Mouse (Mus musculus): ENCODE measurements at regions not wholly inside any gene's neighbourhood (a gene's known extent, or its start where the extent isn't known, plus 50 kb on each side); places are given as distances from the start of the nearest gene placed in this dataset.

GRCm38 (mm10) chr6:54754810-54755209 lies 61.9 kb upstream of the Znrf2 start:
- WGBS: 76% methylated on average over 2 of the region's 2 CpGs
- H3K4me1 ChIP-seq (replicated peaks): peaks cover 25% of the 10 kb centered on the region
- H3K4me3 ChIP-seq: no peak overlapping the region

GRCm38 (mm10) chr6:54757511-54757911 lies 59.2 kb upstream of the Znrf2 start:
- H3K27me3 ChIP-seq: peaks cover 31% of the 10 kb centered on the region
- H3K36me3 ChIP-seq: no peaks in the 10 kb centered on the region
- 46% methylated on average over 5 of the region's 5 CpGs for WGBS
- no peak for ATAC-seq (ENCODE audit: low FRiP score)
- no peak overlapping the region for H3K9ac ChIP-seq
- H3K4me3 ChIP-seq: no peak overlapping the region
- H3K4me1 ChIP-seq (replicated peaks): peaks cover 38% of the 10 kb centered on the region
- no peak overlapping the region for H3K4me2 ChIP-seq
- no peak overlapping the region for H3K27ac ChIP-seq
- H3K9me3 ChIP-seq: no peaks in the 10 kb centered on the region

More at GRCm38 (mm10) chr6:54754810-54755209, 61.9 kb upstream of the Znrf2 start:
- Histone ChIP-seq H3K4me2 (no peak overlapping the region), H3K36me3 (no peaks in the 10 kb centered on the region), H3K27me3 (peaks cover 11% of the 10 kb centered on the region; the same call in 1 of the 2 replicates), H3K27ac (no peak overlapping the region), H3K9ac (no peak overlapping the region), H3K9me3 (no peaks in the 10 kb centered on the region)
- ATAC-seq (ENCODE audit: low FRiP score): no peak

- peaks cover 33% of the 10 kb centered on the region for H3K27me3 ChIP-seq
- no peak overlapping the region for H3K4me2 ChIP-seq
- 4% methylated on average over 2 of the region's 2 CpGs for WGBS
- no peaks in the 10 kb centered on the region for H3K36me3 ChIP-seq
- H3K4me3 ChIP-seq: no peak overlapping the region
- no peak overlapping the region for H3K9ac ChIP-seq
- H3K27ac ChIP-seq: no peak overlapping the region
- ATAC-seq (ENCODE audit: low FRiP score): peak; percentile 38; the same call in 1 of the 2 replicates
- H3K9me3 ChIP-seq: no peaks in the 10 kb centered on the region
- peaks cover 38% of the 10 kb centered on the region for H3K4me1 ChIP-seq (replicated peaks)
Measured at GRCm38 (mm10) chr6:54758112-54758511, 58.6 kb upstream of the Znrf2 start.

- H3K4me1 ChIP-seq (replicated peaks): peaks cover 38% of the 10 kb centered on the region
- 58% methylated on average over 8 of the region's 8 CpGs for WGBS
- peaks cover 40% of the 10 kb centered on the region for H3K27me3 ChIP-seq
- H3K27ac ChIP-seq: no peak overlapping the region
- H3K4me2 ChIP-seq: no peak overlapping the region
- ATAC-seq (ENCODE audit: low FRiP score): no peak
- H3K9ac ChIP-seq: no peak overlapping the region
- no peaks in the 10 kb centered on the region for H3K36me3 ChIP-seq
- no peaks in the 10 kb centered on the region for H3K9me3 ChIP-seq
- no peak overlapping the region for H3K4me3 ChIP-seq
Measured at GRCm38 (mm10) chr6:54759263-54759662, 57.5 kb upstream of the Znrf2 start.

DNA sequence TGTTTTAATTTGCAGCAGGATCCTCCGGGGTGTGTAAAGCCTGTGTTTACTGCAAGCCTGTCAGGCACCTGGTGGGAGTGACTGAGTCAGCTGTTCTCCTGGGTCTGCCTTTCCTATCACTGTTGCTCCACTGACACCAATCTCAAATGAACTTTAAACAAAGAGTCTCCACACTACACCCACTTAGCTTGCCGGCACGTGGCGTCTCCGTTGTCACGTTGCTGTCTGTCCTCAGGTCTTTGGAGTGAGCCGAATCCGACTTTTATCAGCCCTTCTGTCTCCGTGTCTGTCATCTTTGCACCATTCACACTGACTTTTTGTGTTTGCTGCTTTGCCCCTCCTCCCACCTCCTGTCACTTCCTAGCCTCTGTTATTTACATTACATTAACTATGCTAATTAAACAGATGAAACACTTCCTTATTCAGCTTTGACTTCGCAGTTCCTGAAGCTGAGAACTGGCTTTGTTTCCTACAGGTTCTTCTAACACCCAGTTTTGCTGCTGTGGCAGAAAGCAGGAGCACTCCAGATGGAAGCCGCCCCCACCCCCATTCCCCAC lies 56.7 kb upstream of the Znrf2 start:
- no peak overlapping the region for H3K27ac ChIP-seq
- H3K36me3 ChIP-seq: no peaks in the 10 kb centered on the region
- H3K4me2 ChIP-seq: peak overlapping the region; percentile 33
- H3K9ac ChIP-seq: no peak overlapping the region
- WGBS: 2% methylated on average over 11 of the region's 11 CpGs
- H3K27me3 ChIP-seq: peaks cover 48% of the 10 kb centered on the region
- no peak overlapping the region for H3K4me3 ChIP-seq
- peak; percentile 29; the same call in 1 of the 2 replicates for ATAC-seq (ENCODE audit: low FRiP score)
- peaks cover 38% of the 10 kb centered on the region for H3K4me1 ChIP-seq (replicated peaks)
- H3K9me3 ChIP-seq: no peaks in the 10 kb centered on the region

- no peak overlapping the region for H3K27ac ChIP-seq
- no peaks in the 10 kb centered on the region for H3K9me3 ChIP-seq
- ATAC-seq (ENCODE audit: low FRiP score): no peak
- 61% methylated on average over 2 of the region's 2 CpGs for WGBS
- peaks cover 49% of the 10 kb centered on the region for H3K27me3 ChIP-seq
- H3K4me3 ChIP-seq: no peak overlapping the region
- no peaks in the 10 kb centered on the region for H3K36me3 ChIP-seq
- H3K9ac ChIP-seq: no peak overlapping the region
- peaks cover 38% of the 10 kb centered on the region for H3K4me1 ChIP-seq (replicated peaks)
- no peak overlapping the region for H3K4me2 ChIP-seq
Measured at GRCm38 (mm10) chr6:54760541-54760940, 56.2 kb upstream of the Znrf2 start.

DNA sequence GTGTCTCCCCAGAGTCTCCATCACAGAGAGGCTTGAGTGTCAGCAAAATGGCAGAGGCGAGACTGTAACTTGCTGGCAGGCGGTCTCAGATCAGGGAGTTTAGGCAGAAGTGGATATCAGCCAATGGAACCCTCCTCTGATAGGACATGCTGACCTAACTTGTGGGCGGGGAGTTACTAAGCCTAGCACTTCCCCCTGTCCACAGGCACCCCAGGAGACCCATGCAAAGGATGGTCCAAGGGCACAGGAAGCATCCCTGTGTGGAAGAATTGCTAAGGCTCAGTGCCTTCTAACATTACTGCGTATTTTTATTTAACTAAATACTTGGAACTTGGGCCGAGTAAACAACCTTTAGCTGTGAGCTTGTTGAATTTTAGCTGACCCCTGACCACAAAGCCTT lies 54.7 kb upstream of the Znrf2 start:
- Histone ChIP-seq H3K27ac (no peak overlapping the region), H3K27me3 (peaks cover 49% of the 10 kb centered on the region), H3K9me3 (no peaks in the 10 kb centered on the region), H3K36me3 (no peaks in the 10 kb centered on the region), H3K9ac (no peak overlapping the region), H3K4me2 (no peak overlapping the region), H3K4me1 (replicated peaks) (peaks cover 38% of the 10 kb centered on the region), H3K4me3 (no peak overlapping the region)
- no peak for ATAC-seq (ENCODE audit: low FRiP score)
- WGBS: 80% methylated on average over 5 of the region's 5 CpGs

DNA sequence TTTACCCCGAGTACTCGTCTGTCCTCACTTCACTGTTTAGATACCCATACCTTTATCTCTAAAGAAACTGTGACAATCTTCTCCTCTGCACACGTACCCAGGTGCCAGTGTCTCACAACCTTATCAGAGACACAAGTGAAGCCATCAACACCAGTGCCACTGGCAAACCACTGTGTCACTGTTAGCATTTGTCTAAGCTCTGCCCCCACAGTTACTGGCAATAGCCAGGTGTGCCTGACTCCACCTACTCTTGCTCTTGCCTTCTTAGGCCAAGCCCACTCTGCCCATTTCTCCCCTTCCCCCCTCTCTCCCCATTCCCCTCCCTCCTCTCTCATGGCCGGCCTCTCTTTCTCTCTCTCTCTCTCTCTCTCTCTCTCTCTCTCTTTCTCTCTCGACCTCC lies 54.2 kb upstream of the Znrf2 start:
- Histone ChIP-seq H3K4me2 (no peak overlapping the region), H3K36me3 (no peaks in the 10 kb centered on the region), H3K9me3 (no peaks in the 10 kb centered on the region), H3K4me1 (replicated peaks) (peaks cover 36% of the 10 kb centered on the region), H3K27ac (no peak overlapping the region), H3K4me3 (no peak overlapping the region), H3K9ac (no peak overlapping the region), H3K27me3 (peaks cover 46% of the 10 kb centered on the region)
- 47% methylated on average over 5 of the region's 5 CpGs for WGBS
- no peak for ATAC-seq (ENCODE audit: low FRiP score)

DNA sequence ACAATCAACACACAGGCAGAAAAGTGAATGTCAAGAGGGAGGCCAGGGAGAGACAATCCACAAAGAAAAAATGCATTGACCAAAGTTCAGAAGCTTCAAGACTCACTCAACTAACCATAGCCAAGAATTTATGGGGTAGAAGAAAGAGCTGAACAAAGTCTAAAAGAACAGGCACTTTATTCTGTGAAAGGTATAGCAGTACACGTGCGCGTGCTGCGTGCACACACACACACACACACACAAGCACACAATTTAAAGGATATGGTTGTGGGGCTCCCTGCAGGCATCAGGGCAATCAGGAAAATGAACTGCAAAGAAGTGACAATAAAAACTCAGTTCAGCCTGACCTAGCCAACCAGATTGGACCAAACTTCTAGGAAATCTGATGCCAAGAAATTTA lies 53.0 kb upstream of the Znrf2 start:
- Histone ChIP-seq H3K9me3 (no peaks in the 10 kb centered on the region), H3K4me3 (no peak overlapping the region), H3K27me3 (peaks cover 43% of the 10 kb centered on the region), H3K4me1 (replicated peaks) (peaks cover 25% of the 10 kb centered on the region), H3K4me2 (no peak overlapping the region), H3K36me3 (no peaks in the 10 kb centered on the region), H3K27ac (no peak overlapping the region), H3K9ac (no peak overlapping the region)
- no peak for ATAC-seq (ENCODE audit: low FRiP score)
- 93% methylated on average over 4 of the region's 4 CpGs for WGBS

DNA sequence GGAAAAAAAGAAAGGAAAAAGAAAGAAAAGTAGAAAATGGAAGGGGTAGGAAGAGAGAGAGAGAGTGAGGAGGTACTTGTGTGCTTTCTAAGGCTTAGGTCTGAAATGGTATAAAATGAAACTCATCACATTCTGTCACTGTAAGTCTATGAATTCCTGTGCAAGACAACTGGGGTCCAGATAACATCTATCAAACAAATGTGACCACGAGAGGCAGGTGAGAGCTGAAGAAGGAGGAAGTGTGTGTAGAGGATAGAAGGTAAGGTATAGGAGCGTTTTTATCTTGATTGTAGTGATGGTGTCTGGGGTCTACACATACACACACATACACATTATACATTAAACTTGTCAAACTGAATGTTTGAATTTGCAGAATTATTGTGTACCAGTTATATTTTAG lies 51.0 kb upstream of the Znrf2 start:
- no peaks in the 10 kb centered on the region for H3K9me3 ChIP-seq
- H3K4me1 ChIP-seq (replicated peaks): peaks cover 4% of the 10 kb centered on the region
- no peak overlapping the region for H3K4me3 ChIP-seq
- no peak overlapping the region for H3K4me2 ChIP-seq
- H3K27ac ChIP-seq: no peak overlapping the region
- no peak for ATAC-seq (ENCODE audit: low FRiP score)
- WGBS: 88% methylated on average over 2 of the region's 2 CpGs
- H3K36me3 ChIP-seq: no peaks in the 10 kb centered on the region
- H3K27me3 ChIP-seq: peaks cover 38% of the 10 kb centered on the region
- no peak overlapping the region for H3K9ac ChIP-seq

DNA sequence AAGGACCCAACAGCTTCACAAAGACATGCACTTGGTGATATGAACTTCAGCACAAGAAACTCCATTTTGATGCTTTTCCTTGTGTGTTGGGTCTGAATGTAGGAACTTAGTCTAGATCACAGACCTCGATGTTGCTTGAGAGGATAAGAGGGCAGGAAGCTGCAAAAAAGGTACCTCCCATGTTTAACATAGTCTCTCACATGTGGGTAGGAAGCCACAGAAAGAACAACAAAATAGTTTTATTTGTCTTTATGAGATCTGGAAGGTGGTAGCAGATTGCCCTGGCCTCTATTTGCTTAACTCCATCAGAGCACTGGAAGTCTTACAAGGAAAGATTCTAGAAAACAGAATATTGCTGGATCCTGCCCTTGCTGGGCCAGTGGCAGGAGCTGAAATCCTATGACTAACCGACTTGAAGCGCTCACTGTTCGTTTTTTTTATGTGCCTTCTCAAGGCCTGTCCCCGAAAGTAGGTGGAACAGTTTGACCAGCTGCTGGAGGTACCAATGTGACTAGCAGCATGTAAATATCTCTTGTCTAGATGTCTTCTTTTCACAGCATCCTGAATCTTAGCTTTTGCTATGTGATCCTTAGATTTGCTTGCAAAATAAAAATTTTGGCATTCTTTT lies 50.1 kb upstream of the Znrf2 start:
- 92% methylated on average over 5 of the region's 5 CpGs for WGBS
- Histone ChIP-seq H3K36me3 (no peaks in the 10 kb centered on the region), H3K4me3 (no peak overlapping the region), H3K27ac (no peak overlapping the region), H3K9me3 (no peaks in the 10 kb centered on the region), H3K9ac (no peak overlapping the region), H3K4me2 (no peak overlapping the region), H3K27me3 (peaks cover 30% of the 10 kb centered on the region), H3K4me1 (replicated peaks) (peaks cover 4% of the 10 kb centered on the region)
- ATAC-seq (ENCODE audit: low FRiP score): no peak

All from hindbrain, embryonic 13.5 days (tissue).